Mouse (Mus musculus): ENCODE results near the gene Ptpn4. TPM values are rescaled to one million over a fixed set of nuclear protein-coding genes. Genes with fewer than 3 reads are reported as not detected.
A peak's percentile ranks its signal among the peaks of the same experiment; 100 is the strongest.

Gene Ptpn4
- polyA plus RNA-seq, 1 experiment = 13.3 TPM

DNA sequence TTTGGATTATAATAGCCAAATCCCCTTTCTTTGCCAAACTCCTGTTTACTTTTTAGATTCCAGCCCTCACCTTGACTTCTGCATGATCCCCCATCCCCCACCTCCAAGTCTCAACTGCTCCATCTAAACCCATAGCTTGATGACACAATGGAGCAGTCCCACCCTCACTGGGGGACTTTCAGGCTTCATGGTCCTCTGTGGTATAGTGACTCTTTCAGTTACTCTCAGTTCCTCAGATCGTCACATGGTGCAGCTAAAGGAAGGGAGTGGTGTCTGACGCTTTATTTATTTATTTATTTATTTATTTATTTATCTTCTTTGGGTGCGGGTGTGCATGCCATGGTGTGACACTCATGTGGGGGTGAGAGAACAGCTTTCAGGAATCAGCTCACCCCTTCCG lies 14.9 kb upstream of the Ptpn4 start:
- TF ChIP-seq CTCF (IDR thresholded peaks at IDR 0.05; ENCODE audit: borderline replicate concordance, extremely low read depth, insufficient read depth, insufficient read length) = no peak
- no peak for TF ChIP-seq POLR2A (IDR thresholded peaks at IDR 0.05; ENCODE audit: borderline replicate concordance, extremely low read depth, insufficient read depth, insufficient read length, poor library complexity, severe bottlenecking)
- DNase-seq (ENCODE audit: low read depth) = no peak

DNA sequence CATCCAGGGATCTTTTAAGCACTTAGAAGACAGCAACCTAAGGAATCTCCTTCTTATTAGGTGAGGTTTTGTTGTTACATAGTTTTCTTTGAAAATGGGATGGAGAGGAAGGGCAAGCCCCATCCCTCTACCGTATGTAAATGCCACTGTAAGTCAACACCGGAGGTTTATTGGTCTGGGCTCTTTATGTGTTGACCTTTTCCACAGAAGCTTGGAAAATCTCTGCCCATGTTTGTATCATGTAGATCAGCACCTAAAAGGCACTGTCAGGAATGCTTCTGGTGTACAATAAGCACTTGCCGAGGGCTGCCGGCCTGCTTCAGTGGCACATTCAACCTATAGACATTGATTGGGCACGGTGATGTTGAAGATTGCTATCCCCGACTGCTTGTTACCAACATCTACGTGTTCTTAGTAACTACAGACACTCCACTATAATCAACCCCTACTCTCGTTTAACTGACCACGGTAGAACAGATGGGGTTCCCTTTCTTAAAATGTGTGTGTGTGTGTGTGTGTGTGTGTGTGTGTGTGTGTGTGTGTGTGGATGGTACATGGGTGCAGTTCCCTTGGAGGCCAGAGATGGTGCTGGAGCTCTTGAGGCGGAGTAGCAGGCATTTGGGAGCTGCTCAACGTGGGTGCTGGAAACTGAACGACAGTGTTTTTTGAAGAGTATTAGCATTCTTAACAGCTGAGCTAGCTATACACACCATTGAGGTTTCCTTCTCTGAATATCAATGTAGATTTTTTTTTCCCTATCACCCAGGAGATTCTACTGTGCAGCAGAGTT lies 11.9 kb upstream of the Ptpn4 start:
- TF ChIP-seq POLR2A (IDR thresholded peaks at IDR 0.05; ENCODE audit: borderline replicate concordance, extremely low read depth, insufficient read depth, insufficient read length, poor library complexity, severe bottlenecking) (no peak), CTCF (IDR thresholded peaks at IDR 0.05; ENCODE audit: borderline replicate concordance, extremely low read depth, insufficient read depth, insufficient read length) (no peak)
- no peak for DNase-seq (ENCODE audit: low read depth)

DNA sequence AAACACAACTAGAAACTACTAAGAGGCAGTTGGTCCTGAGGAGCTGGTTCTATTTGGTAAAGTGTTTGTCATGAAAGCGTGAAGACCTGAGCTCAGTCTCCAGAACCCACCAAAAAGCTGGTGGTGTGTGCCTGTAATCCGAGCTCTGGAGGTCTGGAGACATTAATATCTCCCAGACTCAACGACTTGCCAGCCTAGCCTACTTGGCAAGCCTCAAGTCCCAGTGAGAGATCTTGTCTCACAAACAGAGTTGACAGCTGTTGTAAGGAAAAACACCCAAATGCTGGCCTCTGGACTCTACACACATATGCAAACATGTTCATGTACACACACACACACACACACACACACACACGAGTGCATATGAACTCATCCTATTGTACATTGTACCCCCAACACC lies 7.9 kb upstream of the Ptpn4 start:
- TF ChIP-seq CTCF (IDR thresholded peaks at IDR 0.05; ENCODE audit: borderline replicate concordance, extremely low read depth, insufficient read depth, insufficient read length) (no peak), POLR2A (IDR thresholded peaks at IDR 0.05; ENCODE audit: borderline replicate concordance, extremely low read depth, insufficient read depth, insufficient read length, poor library complexity, severe bottlenecking) (no peak)
- no peak for DNase-seq (ENCODE audit: low read depth)

DNA sequence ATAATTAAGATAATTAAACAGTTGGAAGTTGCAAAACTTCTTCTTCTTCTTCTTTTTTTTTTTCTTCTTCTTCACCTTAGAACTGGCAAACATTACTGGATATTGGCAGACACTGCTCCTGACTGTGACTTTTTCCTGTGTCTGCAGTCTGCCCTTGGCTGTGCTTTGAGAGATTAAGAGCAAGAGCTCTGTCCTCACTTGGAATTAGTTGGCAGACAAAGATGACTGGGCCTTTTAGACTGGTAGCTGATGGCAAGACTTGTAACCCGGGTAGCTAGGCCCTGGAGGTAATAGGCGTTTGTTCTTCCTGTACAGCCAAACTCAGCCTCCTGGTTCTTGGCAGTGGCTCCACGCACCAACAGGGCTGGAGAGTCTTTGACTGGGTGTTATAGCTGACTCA lies 5.7 kb upstream of the Ptpn4 start:
- TF ChIP-seq CTCF (IDR thresholded peaks at IDR 0.05; ENCODE audit: borderline replicate concordance, extremely low read depth, insufficient read depth, insufficient read length) (no peak), POLR2A (IDR thresholded peaks at IDR 0.05; ENCODE audit: borderline replicate concordance, extremely low read depth, insufficient read depth, insufficient read length, poor library complexity, severe bottlenecking) (no peak)
- no peak for DNase-seq (ENCODE audit: low read depth)

DNA sequence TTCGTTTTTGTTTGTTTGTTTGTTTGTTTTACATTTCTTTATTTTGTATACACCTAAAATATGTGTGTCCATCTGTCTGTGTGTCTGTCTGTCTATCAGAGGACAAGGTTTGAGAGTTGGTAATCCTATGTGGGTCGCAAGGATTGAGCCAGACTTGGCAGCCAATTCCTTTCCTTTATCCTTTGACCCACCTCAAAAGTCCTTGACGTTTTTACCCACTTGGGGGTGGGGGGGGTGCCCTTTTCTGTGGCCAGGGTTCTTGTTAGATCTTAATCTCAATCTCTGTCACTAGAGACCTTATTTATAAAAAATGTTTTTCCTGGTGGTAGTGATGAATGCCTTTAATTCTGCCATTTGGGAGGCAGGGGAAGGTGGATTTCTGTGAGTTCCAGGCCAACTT lies 828 bp upstream of the Ptpn4 start:
- no peak for DNase-seq (ENCODE audit: low read depth)
- TF ChIP-seq POLR2A (IDR thresholded peaks at IDR 0.05; ENCODE audit: borderline replicate concordance, extremely low read depth, insufficient read depth, insufficient read length, poor library complexity, severe bottlenecking) = no peak
- no peak for TF ChIP-seq CTCF (IDR thresholded peaks at IDR 0.05; ENCODE audit: borderline replicate concordance, extremely low read depth, insufficient read depth, insufficient read length)

DNA sequence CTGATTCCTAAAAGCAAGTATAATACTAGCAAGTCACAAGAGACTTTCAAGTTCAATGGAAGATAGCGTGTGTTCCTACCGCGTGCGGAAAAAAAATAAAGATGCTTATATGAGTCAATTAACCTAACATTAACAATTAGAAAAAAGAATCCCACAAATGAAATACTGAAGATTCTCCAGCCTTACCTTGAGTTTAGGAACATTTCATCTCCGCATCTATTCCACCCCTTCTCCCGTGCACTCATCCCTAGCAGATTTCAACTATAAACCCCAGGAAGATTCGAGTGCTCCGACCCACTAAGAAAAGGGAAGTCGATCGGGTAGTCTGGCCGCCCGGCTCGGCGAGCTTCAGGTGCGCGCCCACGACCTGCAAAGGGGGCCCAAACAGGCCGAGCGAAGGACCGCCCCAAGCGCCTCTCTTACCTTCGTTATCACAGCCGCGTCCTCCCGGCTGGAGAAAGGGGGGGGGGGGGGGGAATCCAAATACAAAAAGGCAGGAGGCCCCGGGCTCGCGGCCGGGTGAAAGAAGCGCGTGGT lies 866 bp downstream of the Ptpn4 start:
- TF ChIP-seq POLR2A (IDR thresholded peaks at IDR 0.05; ENCODE audit: borderline replicate concordance, extremely low read depth, insufficient read depth, insufficient read length, poor library complexity, severe bottlenecking) (no peak), CTCF (IDR thresholded peaks at IDR 0.05; ENCODE audit: borderline replicate concordance, extremely low read depth, insufficient read depth, insufficient read length) (no peak)
- peak; percentile 56 for DNase-seq (ENCODE audit: low read depth)

DNA sequence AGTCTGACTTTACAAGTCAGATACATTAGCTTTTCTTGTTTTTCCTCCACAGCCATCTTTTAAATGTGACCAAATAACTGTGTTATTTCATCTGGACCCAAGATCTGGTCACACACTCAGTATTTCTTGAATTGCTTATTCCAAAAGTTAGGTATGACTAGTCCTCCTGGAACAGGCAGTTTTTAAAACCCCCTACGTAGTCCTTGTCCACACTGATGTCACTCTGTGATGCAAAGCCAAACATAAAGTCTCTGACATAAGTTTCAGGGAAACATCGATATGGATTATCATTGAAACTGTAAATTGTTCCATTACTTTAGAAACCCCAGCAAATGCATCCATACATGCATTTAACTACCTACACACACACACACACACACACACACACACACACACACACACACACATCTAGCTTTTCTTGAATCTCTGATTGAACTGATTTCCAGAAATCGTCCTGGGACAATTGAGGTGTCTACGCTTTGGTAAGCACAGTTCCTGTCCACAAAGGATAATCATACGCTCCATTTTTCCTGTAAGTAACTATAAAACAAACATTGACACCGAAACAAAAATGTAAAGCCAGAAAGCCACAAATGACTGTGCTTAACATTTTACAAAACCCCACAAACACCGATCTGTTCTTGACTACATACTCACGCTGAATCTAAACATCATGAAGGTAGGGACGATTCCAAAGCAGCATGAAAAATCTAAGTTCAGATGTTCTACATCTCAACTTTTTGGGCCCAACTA lies 1.5 kb downstream of the Ptpn4 start:
- TF ChIP-seq POLR2A (IDR thresholded peaks at IDR 0.05; ENCODE audit: borderline replicate concordance, extremely low read depth, insufficient read depth, insufficient read length, poor library complexity, severe bottlenecking) (no peak), CTCF (IDR thresholded peaks at IDR 0.05; ENCODE audit: borderline replicate concordance, extremely low read depth, insufficient read depth, insufficient read length) (no peak)
- peak; percentile 35 for DNase-seq (ENCODE audit: low read depth)

DNA sequence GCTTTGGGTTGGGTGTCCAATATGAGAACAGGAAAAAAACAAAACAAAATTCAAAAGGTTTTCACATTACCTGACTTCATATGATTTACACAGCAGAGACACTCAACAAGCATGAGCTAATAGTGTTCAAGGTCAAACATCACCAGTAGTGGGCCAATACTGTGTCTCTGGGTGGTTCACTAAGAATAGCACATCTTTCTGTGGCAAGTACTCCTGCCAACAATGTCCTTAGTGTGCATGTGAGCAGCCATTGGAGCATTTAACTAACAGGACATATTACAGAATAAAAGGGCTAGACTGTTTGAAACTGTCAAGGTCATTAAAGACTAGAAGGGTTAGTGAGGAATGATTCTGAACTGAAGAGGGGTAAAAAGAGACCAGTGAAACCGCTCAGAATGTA lies 9.3 kb downstream of the Ptpn4 start:
- no peak for DNase-seq (ENCODE audit: low read depth)
- TF ChIP-seq CTCF (IDR thresholded peaks at IDR 0.05; ENCODE audit: borderline replicate concordance, extremely low read depth, insufficient read depth, insufficient read length) (no peak), POLR2A (IDR thresholded peaks at IDR 0.05; ENCODE audit: borderline replicate concordance, extremely low read depth, insufficient read depth, insufficient read length, poor library complexity, severe bottlenecking) (no peak)

DNA sequence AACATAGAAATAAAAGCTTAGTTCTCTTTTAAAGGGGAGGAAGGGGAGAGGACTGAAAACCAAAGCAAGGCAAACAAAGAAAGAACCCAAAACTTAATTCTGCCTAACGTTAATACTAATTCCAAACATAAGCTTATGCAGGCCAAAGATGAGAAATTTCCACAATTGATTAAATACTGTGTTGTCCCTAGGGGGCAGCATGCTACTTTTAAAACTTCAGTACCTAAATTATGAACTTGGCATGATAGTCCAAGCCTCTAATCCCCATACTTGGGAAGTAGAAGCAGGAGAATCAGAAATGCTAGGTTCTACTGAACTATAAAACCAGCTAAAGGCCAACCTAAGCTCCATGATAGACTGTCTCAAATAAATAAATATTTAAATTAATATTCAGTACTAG lies 18.7 kb downstream of the Ptpn4 start:
- TF ChIP-seq POLR2A (IDR thresholded peaks at IDR 0.05; ENCODE audit: borderline replicate concordance, extremely low read depth, insufficient read depth, insufficient read length, poor library complexity, severe bottlenecking) = no peak
- TF ChIP-seq CTCF (IDR thresholded peaks at IDR 0.05; ENCODE audit: borderline replicate concordance, extremely low read depth, insufficient read depth, insufficient read length) = no peak

DNA sequence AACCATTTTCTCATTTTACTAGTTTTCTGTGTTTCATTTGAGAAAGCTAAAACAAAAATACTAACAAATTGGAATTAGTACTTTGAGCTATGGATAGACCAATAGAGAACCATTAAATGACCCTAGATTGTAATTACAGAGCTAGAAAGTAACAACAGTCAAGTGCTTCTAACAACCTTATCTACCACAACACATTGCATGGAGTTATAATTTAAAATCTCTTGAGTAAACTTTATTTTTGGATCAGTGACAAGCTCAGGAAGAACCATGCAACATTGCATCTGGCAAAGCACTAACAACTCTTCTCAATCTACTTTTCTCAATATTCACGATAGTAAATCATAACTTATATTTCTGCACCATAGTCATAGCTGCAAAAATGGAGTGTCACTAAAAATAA lies 29.7 kb downstream of the Ptpn4 start:
- no peak for DNase-seq (ENCODE audit: low read depth)
- no peak for TF ChIP-seq POLR2A (IDR thresholded peaks at IDR 0.05; ENCODE audit: borderline replicate concordance, extremely low read depth, insufficient read depth, insufficient read length, poor library complexity, severe bottlenecking)
- TF ChIP-seq CTCF (IDR thresholded peaks at IDR 0.05; ENCODE audit: borderline replicate concordance, extremely low read depth, insufficient read depth, insufficient read length) = no peak

More for the DNA sequence above, 18.7 kb downstream of the Ptpn4 start:
- DNase-seq (ENCODE audit: low read depth) = peak; percentile 63

DNA sequence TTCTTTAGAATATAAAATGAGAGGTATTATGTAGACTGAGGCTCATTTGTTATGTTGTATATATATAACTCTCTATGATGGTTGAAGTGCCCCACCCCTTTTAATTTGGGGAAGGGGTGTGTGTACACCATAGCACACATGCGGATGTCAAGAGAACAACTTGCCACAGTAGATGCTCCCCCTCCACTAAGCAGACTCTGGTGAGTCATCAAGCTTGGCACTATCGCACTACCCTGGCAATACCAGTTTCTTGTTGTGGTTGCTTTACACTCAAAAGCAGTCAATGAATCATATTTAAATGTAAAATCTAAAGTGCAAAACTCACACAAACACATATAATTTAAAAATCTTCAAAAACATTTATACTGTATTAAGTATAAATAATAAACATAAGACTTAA lies 31.4 kb downstream of the Ptpn4 start:
- no peak for TF ChIP-seq CTCF (IDR thresholded peaks at IDR 0.05; ENCODE audit: borderline replicate concordance, extremely low read depth, insufficient read depth, insufficient read length)
- no peak for TF ChIP-seq POLR2A (IDR thresholded peaks at IDR 0.05; ENCODE audit: borderline replicate concordance, extremely low read depth, insufficient read depth, insufficient read length, poor library complexity, severe bottlenecking)
- DNase-seq (ENCODE audit: low read depth) = peak; percentile 7

Data from brain, embryonic 14.5 days (tissue).